Mouse (Mus musculus) forebrain, postnatal 0 days (tissue): ENCODE measurements around the gene Cadm2. TPM values are rescaled to one million over a fixed set of nuclear protein-coding genes. Genes with fewer than 3 reads are reported as not detected.

Experiments
- ATAC-seq: fragments of 200-750 bp; cut with Nextera tagmentation; 2 replicates; pipeline ENCODE4 v1.8.0; 2017; ENCODE audit warnings: mild to moderate bottlenecking, moderate library complexity
- DNase-seq: peaks from one replicate; pipeline ENCODE4 v3.0.0-alpha.2; 2015
- H3K27ac ChIP-seq: fragments of 300-500 bp; sonication (generic); 2 replicates; pipeline ENCODE4 v1.5.1; 2014; ENCODE audit warnings: low read depth, mild to moderate bottlenecking, antibody characterized with exemption, low read length, moderate library complexity, mixed read lengths
- H3K27me3 ChIP-seq: fragments of 300-500 bp; sonication (generic); 2 replicates; pipeline ENCODE4 v1.6.1; 2014; ENCODE audit warnings: mild to moderate bottlenecking, low read length, mixed read lengths; ENCODE audit not compliant: insufficient read depth
- H3K36me3 ChIP-seq: fragments of 300-500 bp; sonication (generic); 2 replicates; pipeline ENCODE4 v1.6.1; 2014; ENCODE audit warnings: mild to moderate bottlenecking, moderate library complexity; ENCODE audit not compliant: insufficient read depth
- H3K4me1 ChIP-seq: fragments of 300-500 bp; sonication (generic); 2 replicates; pipeline ENCODE4 v1.6.1; 2014; ENCODE audit warnings: antibody characterized with exemption; ENCODE audit not compliant: insufficient read depth
- H3K4me2 ChIP-seq: fragments of 300-500 bp; sonication (generic); 2 replicates; pipeline ENCODE4 v1.6.1; 2014; ENCODE audit warnings: low read depth, mild to moderate bottlenecking, moderate library complexity
- H3K4me3 ChIP-seq: fragments of 300-500 bp; sonication (generic); 2 replicates; pipeline ENCODE4 v1.5.1; 2014; ENCODE audit warnings: low read depth, low read length, mixed read lengths
- H3K9ac ChIP-seq: fragments of 300-500 bp; sonication (generic); 2 replicates; pipeline ENCODE4 v1.6.1; 2014; ENCODE audit warnings: mild to moderate bottlenecking
- H3K9me3 ChIP-seq: fragments of 300-500 bp; sonication (generic); 2 replicates; pipeline ENCODE4 v1.6.1; 2016; ENCODE audit warnings: low read length
- CTCF ChIP-seq: sonication (generic); IDR thresholded peaks from 2 replicates; pipeline ENCODE4 v1.5.1; 2016; ENCODE audit warnings: antibody characterized with exemption, control low read depth, low read depth
- WGBS: fragments of 180-500 bp; shearing (Covaris S2); extraction: QIAGEN DNeasy Blood & Tissue Kit; methylation state at CpG from one replicate; pipeline ENCODE4 v1.1.7; 2014; 5-methylcytosine and 5-hydroxymethylcytosine counted together
- polyA plus RNA-seq: library from polyadenylated mRNA; unstranded; fragments of >200 nt; fragmentation: Nextera tagmentation; extraction: Ambion mirVana; gene quantifications from 2 replicates; pipeline ENCODE4 v1.2.1, GENCODE M21; 2015
- total RNA-seq: library from RNA; depleted of rRNA; stranded (reverse); fragments of >200 nt; gene quantifications from 2 replicates; pipeline ENCODE4 v1.2.3, GENCODE M21; 2014

Gene Cadm2
- total and polyA plus RNA-seq, 2 experiments from 2014 or later: 58.9 to 63.3 TPM

DNA sequence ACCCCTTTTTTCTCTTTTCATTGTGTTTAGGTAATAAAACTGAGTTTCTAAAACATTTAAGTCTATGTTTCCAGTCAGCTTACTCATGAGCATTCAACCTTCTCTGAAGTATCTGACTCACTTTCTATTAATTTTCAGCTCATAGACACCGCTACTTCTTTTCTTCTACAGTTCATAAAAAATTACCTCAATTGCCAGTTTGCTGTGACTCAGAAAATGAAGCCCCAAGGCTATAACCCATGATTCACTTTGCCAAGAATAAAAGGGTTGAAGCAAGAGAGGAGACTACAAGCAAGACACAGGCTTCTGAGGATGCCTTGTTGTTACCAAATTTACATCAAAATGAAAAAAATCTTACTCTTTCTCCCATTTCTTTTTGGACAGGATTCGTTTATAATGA lies 698.0 kb downstream of the Cadm2 start:
- Histone ChIP-seq H3K4me2 (no peak overlapping the region), H3K27ac (no peak overlapping the region), H3K4me1 (no peaks in the 10 kb centered on the region), H3K27me3 (no peaks in the 10 kb centered on the region), H3K4me3 (no peak overlapping the region), H3K9ac (no peak overlapping the region), H3K9me3 (no peaks in the 10 kb centered on the region), H3K36me3 (no peaks in the 10 kb centered on the region)
- DNase-seq (no peak), ATAC-seq (no peak)
- no peak for TF ChIP-seq CTCF
- WGBS: 65% methylated on average over 2 of the region's 2 CpGs

DNA sequence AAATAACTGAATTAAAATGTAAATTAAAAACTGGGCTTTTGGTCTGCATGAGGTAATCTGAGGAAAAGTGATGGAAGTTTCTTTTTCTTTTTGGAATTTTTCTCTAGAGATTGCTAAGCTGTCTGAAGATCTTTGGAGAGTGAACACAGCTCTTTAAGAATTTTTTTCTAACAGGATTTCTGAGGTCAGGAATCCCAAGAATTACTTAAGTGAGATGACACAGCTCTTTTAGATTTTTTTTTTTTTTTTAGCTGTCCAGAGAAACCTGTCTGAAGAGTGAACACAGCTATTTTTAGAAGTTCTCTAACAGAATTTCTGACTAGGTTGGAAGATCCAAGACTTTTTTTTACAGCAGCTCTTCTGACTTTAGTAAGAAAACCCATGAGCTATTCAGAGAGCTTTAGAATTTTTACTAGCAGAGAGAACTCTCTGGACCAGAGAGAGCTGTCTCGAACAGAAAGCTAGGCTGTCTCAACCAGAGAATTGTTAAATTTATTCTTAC lies 699.2 kb downstream of the Cadm2 start:
- H3K27ac ChIP-seq: no peak overlapping the region
- no peak overlapping the region for H3K4me2 ChIP-seq
- WGBS: 90% methylated on average over 1 of the region's 1 CpGs
- no peaks in the 10 kb centered on the region for H3K9me3 ChIP-seq
- no peak overlapping the region for H3K9ac ChIP-seq
- no peaks in the 10 kb centered on the region for H3K36me3 ChIP-seq
- no peak overlapping the region for H3K4me3 ChIP-seq
- no peak for DNase-seq
- H3K27me3 ChIP-seq: no peaks in the 10 kb centered on the region
- no peak for TF ChIP-seq CTCF
- no peaks in the 10 kb centered on the region for H3K4me1 ChIP-seq
- ATAC-seq: no peak

DNA sequence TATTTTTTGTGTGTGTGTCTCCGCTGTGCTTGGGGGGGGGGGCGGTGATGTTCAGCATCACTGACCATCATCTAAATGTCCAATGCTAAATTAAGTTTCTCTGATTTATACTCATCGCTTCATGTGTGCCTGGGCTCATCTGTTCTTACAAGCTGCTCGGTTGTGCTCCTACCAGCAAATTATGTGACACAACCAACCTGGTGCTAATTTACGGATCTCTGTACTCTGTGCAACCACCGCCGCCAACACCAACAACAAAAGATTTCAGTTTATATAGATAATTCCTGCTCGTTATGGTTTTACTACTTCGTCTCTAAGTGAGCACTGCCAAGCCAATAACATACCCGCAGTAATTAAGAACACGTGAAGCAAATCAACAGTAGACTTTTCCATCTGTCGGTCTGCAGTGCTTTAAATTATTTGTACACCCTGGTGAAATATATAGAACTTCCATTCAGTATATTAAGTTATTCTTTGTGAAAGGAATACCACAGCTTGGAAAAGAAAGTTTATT lies 700.8 kb downstream of the Cadm2 start:
- 58% methylated on average over 12 of the region's 12 CpGs for WGBS
- TF ChIP-seq CTCF: no peak
- no peak for ATAC-seq

DNA sequence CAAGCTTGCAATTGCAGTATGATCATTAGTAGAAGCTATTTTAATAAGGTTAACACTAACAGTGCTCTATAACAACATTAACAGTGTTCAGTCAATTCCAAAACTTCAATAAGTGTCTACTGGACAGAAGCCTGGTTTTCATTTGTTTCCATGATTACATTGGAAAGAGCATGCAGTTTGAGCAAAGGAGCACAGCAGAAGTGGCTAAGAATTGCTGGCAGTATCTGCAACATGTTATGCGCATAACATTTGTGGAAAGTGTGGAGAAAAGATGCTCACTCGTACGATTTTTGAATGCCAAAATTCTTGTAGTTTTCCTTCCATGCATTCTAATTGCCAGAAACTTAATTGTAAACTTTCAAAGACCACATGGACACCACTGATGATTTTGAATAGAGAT lies 718.9 kb downstream of the Cadm2 start:
- 42% methylated on average over 3 of the region's 3 CpGs for WGBS
- no peaks in the 10 kb centered on the region for H3K4me1 ChIP-seq

More for the DNA sequence above, 700.8 kb downstream of the Cadm2 start:
- Histone ChIP-seq H3K9ac (no peak overlapping the region), H3K27ac (no peak overlapping the region), H3K36me3 (no peaks in the 10 kb centered on the region), H3K4me1 (no peaks in the 10 kb centered on the region), H3K9me3 (no peaks in the 10 kb centered on the region), H3K27me3 (no peaks in the 10 kb centered on the region), H3K4me3 (no peak overlapping the region), H3K4me2 (no peak overlapping the region)
- DNase-seq: no peak

DNA sequence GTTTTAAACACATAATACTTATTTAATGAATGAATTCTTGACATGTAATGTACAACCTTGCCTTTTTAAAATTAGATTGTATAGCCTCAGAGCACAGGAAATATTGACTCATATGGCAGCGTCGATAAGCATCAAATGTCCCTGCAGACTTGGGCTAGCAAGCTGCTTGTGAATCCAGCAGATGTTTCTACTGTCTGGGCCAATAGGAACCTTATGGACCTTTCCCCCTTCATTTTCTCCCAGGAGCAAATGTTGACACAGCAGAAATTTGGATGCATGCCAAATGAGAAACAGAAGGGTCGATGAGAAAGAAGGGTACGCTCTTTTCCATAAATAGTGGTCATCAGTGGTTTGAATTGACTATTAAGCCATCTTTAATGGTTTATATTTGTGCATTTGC lies 720.0 kb downstream of the Cadm2 start:
- H3K36me3 ChIP-seq: no peaks in the 10 kb centered on the region
- H3K27me3 ChIP-seq: no peaks in the 10 kb centered on the region
- H3K9ac ChIP-seq: no peak overlapping the region
- DNase-seq (no peak), ATAC-seq (no peak)
- no peak overlapping the region for H3K27ac ChIP-seq
- H3K9me3 ChIP-seq: no peaks in the 10 kb centered on the region
- 35% methylated on average over 4 of the region's 4 CpGs for WGBS
- no peak overlapping the region for H3K4me2 ChIP-seq
- no peaks in the 10 kb centered on the region for H3K4me1 ChIP-seq
- TF ChIP-seq CTCF: no peak
- no peak overlapping the region for H3K4me3 ChIP-seq

More for the DNA sequence above, 718.9 kb downstream of the Cadm2 start:
- no peaks in the 10 kb centered on the region for H3K9me3 ChIP-seq
- no peak overlapping the region for H3K9ac ChIP-seq
- no peak for DNase-seq
- H3K27ac ChIP-seq: no peak overlapping the region
- H3K4me3 ChIP-seq: no peak overlapping the region
- H3K4me2 ChIP-seq: no peak overlapping the region
- no peak for TF ChIP-seq CTCF
- no peak for ATAC-seq
- H3K36me3 ChIP-seq: no peaks in the 10 kb centered on the region
- H3K27me3 ChIP-seq: no peaks in the 10 kb centered on the region

DNA sequence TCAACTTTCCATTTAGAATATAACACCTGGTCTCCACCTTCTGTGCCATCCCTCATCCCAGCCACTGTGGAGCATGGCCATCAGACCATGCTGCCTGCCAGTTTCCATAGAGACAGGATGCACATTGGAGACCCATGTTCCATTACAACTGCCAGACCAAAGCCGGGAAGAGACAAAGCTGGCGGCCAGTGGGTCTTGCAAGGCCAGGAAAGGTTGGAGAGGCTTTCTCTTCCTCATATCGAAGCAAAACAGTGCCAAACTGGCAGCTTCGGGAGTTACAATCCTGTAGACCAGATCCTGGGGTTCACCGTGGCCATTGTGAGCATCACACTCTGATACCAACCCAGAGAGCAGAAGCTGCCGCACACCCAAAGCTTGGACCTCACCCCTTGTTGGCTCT lies 728.3 kb downstream of the Cadm2 start:
- Histone ChIP-seq H3K27ac (no peak overlapping the region), H3K4me3 (no peak overlapping the region), H3K27me3 (no peaks in the 10 kb centered on the region), H3K9ac (no peak overlapping the region), H3K9me3 (no peaks in the 10 kb centered on the region), H3K4me2 (no peak overlapping the region), H3K4me1 (no peaks in the 10 kb centered on the region), H3K36me3 (no peaks in the 10 kb centered on the region)
- ATAC-seq (no peak; the same call in 1 of the 2 replicates), DNase-seq (no peak)
- 83% methylated on average over 6 of the region's 6 CpGs for WGBS
- no peak for TF ChIP-seq CTCF

DNA sequence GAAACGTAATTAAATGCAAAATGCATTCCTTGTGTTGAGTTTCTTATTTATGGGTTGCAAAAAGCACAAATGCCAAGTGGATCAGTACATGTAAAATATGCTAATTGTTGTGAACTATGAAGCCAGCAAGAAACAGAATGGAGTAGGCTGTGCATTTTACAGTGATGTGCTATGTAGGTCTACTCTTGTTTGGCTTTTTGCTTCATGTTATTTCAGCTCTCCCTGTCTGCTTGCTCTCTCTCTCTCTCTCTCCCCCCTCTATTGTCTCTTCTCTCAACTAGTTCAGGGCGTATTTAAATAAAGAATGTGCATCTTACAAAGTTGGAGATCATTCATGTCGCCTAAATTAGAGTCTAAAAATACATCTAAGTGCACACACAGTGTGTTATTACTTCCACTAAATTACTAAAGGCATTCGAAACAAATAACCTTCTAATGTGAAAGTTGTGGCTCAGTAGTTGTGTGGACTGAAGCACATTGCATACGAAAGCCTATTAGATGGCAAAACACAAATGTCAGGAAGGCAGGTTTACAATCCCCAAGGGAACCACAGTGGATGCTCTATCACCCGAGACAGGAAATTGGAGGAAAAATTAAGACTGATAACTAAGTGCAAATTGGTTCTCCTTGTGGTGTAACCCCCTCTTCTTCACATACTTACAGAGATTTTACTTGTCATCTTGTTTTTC lies 729.0 kb downstream of the Cadm2 start:
- H3K27ac ChIP-seq: no peak overlapping the region
- no peaks in the 10 kb centered on the region for H3K36me3 ChIP-seq
- H3K9ac ChIP-seq: no peak overlapping the region
- WGBS: 63% methylated on average over 6 of the region's 6 CpGs
- ATAC-seq (no peak), DNase-seq (no peak)
- no peaks in the 10 kb centered on the region for H3K9me3 ChIP-seq
- no peak for TF ChIP-seq CTCF
- H3K4me3 ChIP-seq: no peak overlapping the region
- no peak overlapping the region for H3K4me2 ChIP-seq
- no peaks in the 10 kb centered on the region for H3K27me3 ChIP-seq
- H3K4me1 ChIP-seq: no peaks in the 10 kb centered on the region
